Mouse (Mus musculus) brain, embryonic 14.5 days (tissue): ENCODE data around the gene Rpl10a. TPM values are rescaled to one million over a fixed set of nuclear protein-coding genes. Genes with fewer than 3 reads are reported as not detected.
"Not testable (repeated sequence)": the region's sequence is repeated elsewhere in the genome, so short reads cannot be mapped to it uniquely, and the experiment has no call there.

Experiments
- DNase-seq: peaks from one replicate; pipeline ENCODE4 v3.0.0-alpha.2; 2011; ENCODE audit warnings: low read depth
- CTCF ChIP-seq: fragments of 200-500 bp; IDR thresholded peaks from 2 replicates; pipeline ENCODE4 v1.5.1; 2012; ENCODE audit warnings: inconsistent platforms, mild to moderate bottlenecking, moderate library complexity, borderline replicate concordance; ENCODE audit not compliant: insufficient read depth, insufficient read length; ENCODE audit errors: extremely low read depth
- POLR2A ChIP-seq: fragments of 200-500 bp; IDR thresholded peaks from 2 replicates; pipeline ENCODE4 v1.6.1; 2012; ENCODE audit warnings: mild to moderate bottlenecking, inconsistent platforms, borderline replicate concordance; ENCODE audit not compliant: poor library complexity, insufficient read depth, insufficient read length, severe bottlenecking; ENCODE audit errors: extremely low read depth
- polyA plus RNA-seq: library from polyadenylated mRNA; depleted of rRNA; stranded (reverse); fragments of >200 nt; gene quantifications from 2 replicates; pipeline ENCODE4 v1.2.3, GENCODE M21; 2012

Gene Rpl10a
- polyA plus RNA-seq, 1 experiment: 1,651 TPM

DNA sequence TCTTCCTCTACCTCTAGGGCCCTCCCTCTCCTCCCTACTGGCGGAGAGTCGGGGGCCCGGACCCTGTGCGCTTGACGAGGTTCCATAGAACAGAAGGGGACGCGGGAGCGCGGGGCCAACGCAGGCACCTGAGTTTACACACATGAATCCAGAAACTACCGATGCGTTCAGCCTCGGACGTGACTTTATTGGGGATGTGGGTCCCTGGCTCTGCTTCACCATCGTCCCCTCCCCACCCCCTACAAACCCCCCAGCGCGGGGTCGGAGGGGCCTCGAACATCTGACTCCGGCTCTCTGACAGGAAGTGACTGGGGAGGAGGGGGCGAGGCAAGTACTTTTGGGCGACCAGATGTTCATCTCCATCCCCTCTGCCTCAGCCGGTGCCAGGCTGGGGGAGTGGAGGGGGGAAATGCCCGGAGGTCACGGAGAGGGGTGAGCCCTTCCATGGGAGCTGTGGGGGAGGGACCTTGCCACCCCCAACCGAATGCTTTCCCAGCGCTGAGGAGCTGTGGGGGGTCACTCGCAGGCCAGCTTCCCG, 23.2 kb downstream of the Rpl10a start:
- TF ChIP-seq CTCF (no peak), POLR2A (no peak)
- no peak for DNase-seq

DNA sequence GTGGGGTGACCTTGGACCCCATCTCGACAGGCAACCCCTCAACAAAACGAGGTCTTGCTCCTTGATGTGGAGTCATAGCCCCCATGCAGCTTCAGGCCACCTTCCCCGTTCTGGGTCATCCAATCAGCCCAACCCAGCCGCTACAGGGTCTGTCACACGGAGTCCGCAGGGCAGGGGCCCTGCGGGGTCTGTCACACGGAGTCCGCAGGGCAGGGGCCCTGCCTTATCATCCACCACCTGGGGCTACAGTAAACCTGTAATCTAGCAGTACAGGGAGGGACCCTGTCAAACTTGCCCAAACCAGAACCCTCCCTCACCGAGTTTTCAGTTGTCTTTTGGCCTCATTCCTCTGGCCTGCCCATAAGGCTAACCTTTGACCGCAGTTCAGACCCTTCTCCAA, 23.7 kb downstream of the Rpl10a start:
- DNase-seq: no peak
- TF ChIP-seq POLR2A: no peak
- no peak for TF ChIP-seq CTCF

DNA sequence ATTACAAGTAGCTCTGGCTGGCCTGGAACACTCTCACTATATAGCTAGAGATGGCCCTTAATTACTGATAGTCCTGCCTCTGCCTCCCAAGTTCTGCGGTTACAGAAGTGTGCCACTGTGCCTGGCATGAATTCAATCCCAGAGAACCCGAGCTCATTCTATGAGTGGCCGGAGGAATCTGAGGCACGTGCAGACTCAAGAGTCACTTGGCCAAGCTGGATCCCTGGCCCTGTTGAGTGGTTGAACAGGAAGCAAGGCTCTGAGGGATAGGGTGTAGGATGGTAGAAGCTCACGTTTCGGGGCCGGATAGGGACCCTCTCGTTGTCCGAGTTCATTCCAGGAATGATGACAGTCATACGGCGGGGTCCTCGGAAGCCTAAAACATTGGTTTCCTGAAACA, 27.6 kb downstream of the Rpl10a start:
- no peak for DNase-seq
- TF ChIP-seq POLR2A (no peak), CTCF (no peak)

DNA sequence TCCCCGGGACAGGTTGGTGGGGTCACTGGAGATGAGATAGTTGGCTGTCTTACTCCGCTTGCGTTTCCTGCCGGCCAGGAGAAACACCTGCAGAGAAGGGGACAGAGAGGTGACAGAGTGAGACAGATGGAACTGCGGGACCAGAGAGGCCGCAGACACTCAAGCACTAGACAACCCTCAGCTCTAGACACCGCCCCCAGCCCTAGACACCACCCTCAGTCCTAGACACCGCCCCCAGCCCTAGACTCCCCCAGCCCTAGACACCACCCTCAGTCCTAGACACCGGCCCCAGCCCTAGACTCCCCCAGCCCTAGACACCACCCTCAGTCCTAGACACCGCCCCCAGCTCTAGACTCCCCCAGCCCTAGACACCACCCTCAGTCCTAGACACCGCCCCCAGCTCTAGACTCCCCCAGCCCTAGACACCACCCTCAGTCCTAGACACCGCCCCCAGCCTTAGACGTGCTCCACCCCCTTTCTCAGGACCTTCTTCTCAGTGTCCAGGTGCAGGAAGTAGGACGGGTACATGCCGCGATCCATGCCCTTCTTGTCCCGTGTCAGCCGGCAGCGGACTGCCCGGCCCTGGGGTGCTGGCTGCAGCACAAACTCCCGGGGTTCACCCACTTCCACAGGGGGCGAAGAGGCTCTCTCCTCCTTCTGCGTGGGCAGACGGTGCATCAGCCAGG, 30.4 kb downstream of the Rpl10a start:
- DNase-seq: not testable (repeated sequence)

DNA sequence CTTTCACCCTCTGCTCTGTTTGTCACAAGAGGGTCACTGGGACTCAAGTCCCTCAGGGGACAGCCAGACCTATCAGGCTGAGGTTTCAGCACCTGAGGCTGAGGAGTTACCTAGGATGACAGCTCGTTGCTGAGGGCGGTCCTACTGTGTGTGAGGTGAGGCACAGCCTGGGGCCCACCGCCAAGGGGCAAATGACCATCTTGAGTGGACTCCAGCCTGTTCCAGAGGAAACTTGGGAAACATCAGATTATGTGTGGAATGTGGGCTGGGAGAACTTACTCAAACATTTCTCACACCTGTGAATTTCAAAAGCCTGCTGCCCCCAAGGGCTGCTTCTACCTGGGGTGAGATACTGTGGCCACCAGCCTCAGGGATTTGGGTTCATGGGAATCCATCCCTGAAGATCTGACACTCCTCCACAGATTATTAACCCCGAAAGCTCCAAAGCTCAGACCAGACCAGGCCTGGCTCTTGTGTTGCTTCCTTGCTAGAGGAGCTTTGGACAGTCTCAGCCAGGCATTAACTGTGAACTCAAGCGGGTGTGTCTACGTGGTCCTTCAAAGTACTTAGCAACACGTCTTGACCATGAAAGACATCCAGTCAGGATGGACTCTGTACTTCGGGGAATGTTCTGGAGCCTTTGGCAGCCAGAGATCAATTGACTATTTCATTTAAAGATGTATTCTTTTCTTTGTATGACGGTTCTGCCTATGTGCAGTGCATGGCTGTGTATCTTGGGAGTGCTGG, 32.4 kb downstream of the Rpl10a start:
- TF ChIP-seq POLR2A (no peak), CTCF (no peak)
- DNase-seq: no peak

DNA sequence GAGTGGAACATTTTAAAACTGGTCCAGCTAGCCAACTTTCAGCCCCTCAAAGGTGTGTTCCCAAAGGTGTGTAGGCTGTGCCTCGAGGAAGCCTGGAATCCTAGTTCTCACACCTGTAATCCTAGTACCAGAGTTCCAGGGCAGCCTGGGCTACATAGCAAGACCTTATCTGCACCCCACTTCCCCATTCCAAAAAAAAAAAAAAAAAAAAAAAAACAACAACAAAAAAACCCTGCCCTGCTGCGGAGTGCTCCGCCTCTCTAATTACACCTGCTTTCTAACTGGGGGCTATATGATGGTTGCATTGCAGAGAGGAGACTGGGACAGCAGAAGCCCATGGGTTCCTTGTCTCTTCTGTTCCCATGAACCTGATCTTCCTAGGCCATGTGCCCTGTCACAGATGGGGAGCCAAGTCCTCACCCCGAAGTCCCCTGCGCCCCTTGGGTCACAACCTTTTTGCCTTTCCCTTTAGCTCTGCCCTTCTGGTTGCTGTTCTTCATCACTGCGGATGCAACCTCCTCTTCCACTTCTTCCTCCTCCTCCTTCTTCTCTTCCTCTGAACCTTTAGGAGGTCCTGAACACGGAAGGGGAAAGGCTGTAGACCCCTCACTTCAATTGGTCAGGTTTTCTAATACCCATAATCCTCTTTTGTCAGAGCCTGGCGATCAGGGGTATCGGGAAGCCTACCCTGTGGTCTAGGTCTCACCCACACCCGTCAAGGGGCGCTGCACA, 33.8 kb downstream of the Rpl10a start:
- no peak for DNase-seq
- TF ChIP-seq CTCF (no peak), POLR2A (no peak)

DNA sequence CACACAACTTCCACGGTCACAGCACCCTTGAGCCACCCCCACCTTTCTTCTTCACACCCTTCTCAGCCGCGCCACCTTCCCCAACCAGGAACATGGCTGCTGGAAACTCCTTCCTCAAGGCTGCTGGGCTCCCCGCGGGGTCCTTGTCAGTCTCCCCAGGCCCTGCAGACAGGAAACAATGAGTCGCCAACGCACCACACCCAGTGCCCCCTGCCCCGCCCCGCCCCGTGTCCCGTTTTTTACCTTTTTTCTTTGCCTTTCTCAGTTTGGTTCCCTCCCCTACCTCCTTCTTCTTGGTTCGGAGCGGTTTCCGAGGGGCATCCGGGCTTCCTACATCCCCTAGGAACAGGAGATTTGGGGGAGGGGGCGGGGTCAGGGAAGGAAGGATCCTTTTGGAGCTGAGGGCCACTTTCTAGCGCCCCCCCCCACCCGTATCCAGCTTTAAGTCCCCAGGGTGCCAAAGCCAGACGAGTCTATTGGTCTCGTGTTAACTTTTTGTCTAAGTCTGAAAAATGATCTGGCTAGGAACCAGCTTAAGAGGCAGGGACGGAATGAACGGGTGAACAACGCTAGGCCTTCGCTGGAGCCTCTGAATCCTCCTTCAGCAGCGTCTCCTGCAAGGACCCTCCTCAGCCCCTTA, 34.5 kb downstream of the Rpl10a start:
- DNase-seq: peak; percentile 25
- TF ChIP-seq POLR2A: no peak

DNA sequence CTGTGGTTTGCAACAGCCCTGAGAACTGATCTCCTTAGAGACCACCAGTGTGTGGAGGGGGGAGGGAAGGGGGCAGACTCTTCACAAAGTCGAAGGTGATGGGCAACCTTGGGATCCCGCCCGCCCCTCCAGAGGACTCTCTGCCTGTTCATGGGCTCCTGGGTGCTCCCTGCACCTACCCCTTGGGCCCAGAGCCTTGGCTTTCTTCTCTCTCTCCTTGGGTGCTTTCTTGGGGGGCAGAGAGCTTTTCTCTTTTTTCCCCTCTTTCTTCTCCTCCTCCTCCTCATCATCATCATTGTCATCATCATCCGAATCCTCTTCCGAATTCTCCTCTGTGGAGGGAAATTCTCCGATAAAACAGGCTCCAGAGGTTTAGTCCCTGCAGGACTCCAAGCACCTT, 35.2 kb downstream of the Rpl10a start:
- no peak for TF ChIP-seq CTCF
- TF ChIP-seq POLR2A: no peak
- DNase-seq: no peak

DNA sequence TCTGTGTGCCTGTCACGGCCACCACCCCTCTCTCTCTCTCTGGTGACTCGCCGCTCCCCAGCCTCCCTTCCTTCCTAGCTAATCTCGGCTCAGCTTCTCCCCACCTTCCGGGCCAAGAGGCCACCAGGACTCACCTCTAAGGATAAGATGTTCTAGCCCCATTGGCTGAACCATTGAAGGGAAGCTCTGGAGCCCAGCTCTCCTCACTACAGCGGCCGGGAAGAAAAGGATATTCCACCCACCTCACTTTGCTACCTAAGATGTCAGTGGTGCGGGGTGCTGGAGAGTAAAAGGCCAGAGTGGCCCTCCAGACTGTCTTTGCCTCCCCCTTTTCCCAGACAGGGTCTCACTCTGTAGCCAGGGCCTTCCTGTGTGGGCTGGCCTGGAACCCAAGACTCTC, 36.9 kb downstream of the Rpl10a start, which contains the start of gene Tulp1:
TSS of gene Tulp1 (minus strand) at position 101 of the 400 bp plus-strand sequence.
- TF ChIP-seq CTCF (no peak), POLR2A (no peak)
- DNase-seq: no peak

DNA sequence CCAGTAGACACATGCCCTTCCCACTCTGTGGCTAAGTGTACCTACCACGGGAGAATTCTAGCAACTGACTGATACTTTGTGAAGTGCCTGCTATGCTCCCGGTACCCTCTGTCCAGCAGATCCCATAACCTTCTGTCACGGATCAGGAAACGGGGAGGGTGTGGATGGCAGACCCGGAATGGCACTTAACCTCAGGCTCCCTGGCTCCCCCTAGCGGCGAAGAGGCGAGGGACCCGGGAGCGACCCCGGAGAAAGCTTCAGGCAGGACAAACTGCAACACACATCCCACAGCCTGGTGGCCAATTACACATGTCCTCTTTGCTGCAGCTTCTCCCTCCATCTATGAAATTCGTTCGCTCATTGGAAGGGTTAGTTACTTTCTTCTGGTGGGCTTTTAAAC, 40.2 kb downstream of the Rpl10a start:
- TF ChIP-seq CTCF: peak; percentile 83
- TF ChIP-seq POLR2A: no peak
- DNase-seq: peak; percentile 66

DNA sequence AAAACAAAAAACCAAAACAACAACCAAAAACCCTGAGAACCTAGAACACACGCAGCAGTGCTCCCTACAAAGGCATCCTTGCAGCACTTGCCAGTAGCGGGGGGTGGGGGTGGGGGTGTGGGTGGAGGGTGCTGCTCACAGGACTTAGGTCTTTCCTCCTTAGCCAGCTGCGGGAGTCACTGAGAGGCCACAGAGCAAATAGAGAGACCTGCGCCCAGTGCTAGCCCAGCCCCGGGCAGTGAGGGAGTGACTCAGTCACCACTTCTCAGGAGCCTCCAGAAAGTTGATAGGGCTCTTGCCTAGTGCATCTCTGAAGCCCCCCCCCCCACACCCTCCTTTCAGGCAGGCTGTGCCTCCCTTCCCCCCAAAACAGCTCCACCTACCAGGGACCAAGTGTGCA, 40.8 kb downstream of the Rpl10a start:
- TF ChIP-seq POLR2A (no peak), CTCF (no peak)
- no peak for DNase-seq
